ENCODE assay signal across 16 mouse cellular contexts in genomic region chr14:98014053-98014452, GRCm38 (mm10).
"Had no signal": no experiment of that assay in that cellular context is flagged by ENCODE, and none has a peak within 500 bp of the region (broad histone marks: within the 10 kb centered on the region; RNA-seq: fewer than 3 reads in every experiment).

No protein-coding gene starts in this region.

- H3K27me3 ChIP-seq: neural tube, embryonic 13.5 days; neural tube, embryonic 15.5 days; stomach, embryonic 15.5 days had no signal

- H3K36me3 ChIP-seq: neural tube, embryonic 15.5 days; stomach, embryonic 15.5 days had no signal

- H3K9me3 ChIP-seq: neural tube, embryonic 13.5 days; neural tube, embryonic 15.5 days; stomach, embryonic 15.5 days had no signal

- H3K4me2 ChIP-seq: neural tube, embryonic 13.5 days; neural tube, embryonic 15.5 days; stomach, embryonic 15.5 days had no signal

- H3K9ac ChIP-seq: neural tube, embryonic 13.5 days; neural tube, embryonic 15.5 days; stomach, embryonic 15.5 days had no signal

- H3K27ac ChIP-seq: neural tube, embryonic 13.5 days; neural tube, embryonic 15.5 days; stomach, embryonic 15.5 days; stomach, postnatal 0 days had no signal

- DNase-seq: retina, postnatal 1 day; right cerebral cortex, adult 18-20 months; right cerebral cortex, postnatal 14 days; right cerebral cortex, postnatal 25 days; right cerebral cortex, postnatal 4 days; spleen, adult 18-20 months; thymus, adult 18-20 months; thymus, adult 2 months; thymus, postnatal 14 days; thymus, postnatal 25 days; thymus, postnatal 36 days; thymus, postnatal 4 days had no signal

- H3K4me3 ChIP-seq: neural tube, embryonic 13.5 days; neural tube, embryonic 15.5 days; stomach, embryonic 15.5 days had no signal

- H3K4me1 ChIP-seq: neural tube, embryonic 15.5 days; stomach, embryonic 15.5 days had no signal
